Mouse (Mus musculus) heart, adult 18-20 months (tissue): Measurements from ENCODE around the gene Zfp759. TPM values are rescaled to one million over a fixed set of nuclear protein-coding genes. Genes with fewer than 3 reads are reported as not detected.
"Not testable (repeated sequence)": the region's sequence is repeated elsewhere in the genome, so short reads cannot be mapped to it uniquely, and the experiment has no call there.

Experiments
- DNase-seq, 2 experiments: peaks; one replicate each; pipeline ENCODE4 v3.0.0; 2021 to 2022; ENCODE audit warnings: mixed read lengths in 1 of 2
- long read RNA-seq, 2 experiments: library from polyadenylated mRNA; stranded (forward); transcript quantifications; one replicate each; pipeline ENCODE4 v2.0.0; 2021
- total RNA-seq, 2 experiments: library from RNA; stranded (reverse); gene quantifications; 2 replicates each; pipeline ENCODE4 v1.2.3; 2021

The Zfp759 gene
- 1 to 10 TPM; 4.5 to 4.8 TPM for total RNA-seq
- long read RNA-seq, experiment 1, result 0 reads
- long read RNA-seq, experiment 2, partial matches to known transcripts, result 0 of 2 reads
- long read RNA-seq, experiment 2, other reads (novel, unspliced or antisense), result 0 of 2 reads

- DNase-seq, result not testable (repeated sequence)
Measured at GRCm38 (mm10) chr13:67121360-67121759, at the start of gene Zfp759. Gene Zfp759, plus strand, starts transcription at chr13:67121660.

- no peak for DNase-seq
Measured at GRCm38 (mm10) chr13:67072786-67073185, 48.7 kb upstream of the Zfp759 start.

GRCm38 (mm10) chr13:67077244-67077643 is 44.2 kb upstream of the Zfp759 start:
- no peak for DNase-seq

GRCm38 (mm10) chr13:67081142-67081713 is 40.2 kb upstream of the Zfp759 start:
- DNase-seq, result peak; percentile 88 to 90

GRCm38 (mm10) chr13:67081946-67082345 is 39.5 kb upstream of the Zfp759 start:
- DNase-seq, result peak in 1 of 2 experiments; percentile 14

- no peak for DNase-seq
Measured at GRCm38 (mm10) chr13:67090154-67090553, 31.3 kb upstream of the Zfp759 start.

- DNase-seq, result no peak
Measured at GRCm38 (mm10) chr13:67097876-67098275, 23.6 kb upstream of the Zfp759 start, which contains the start of gene Zfp708. Gene Zfp708, minus strand, starts transcription at chr13:67097976.

- no peak for DNase-seq
Measured at GRCm38 (mm10) chr13:67107681-67108080, 13.8 kb upstream of the Zfp759 start.

- DNase-seq, result peak; percentile 97
Measured at GRCm38 (mm10) chr13:67108194-67108820, 13.2 kb upstream of the Zfp759 start, which contains the start of gene Gm28557. Gene Gm28557, minus strand, starts transcription at chr13:67108604.

GRCm38 (mm10) chr13:67108821-67109206 is 12.6 kb upstream of the Zfp759 start:
- DNase-seq, result no peak

- peak; percentile 23 to 42 for DNase-seq
Measured at GRCm38 (mm10) chr13:67112096-67112495, 9.4 kb upstream of the Zfp759 start.

GRCm38 (mm10) chr13:67113287-67113686 is 8.2 kb upstream of the Zfp759 start:
- no peak for DNase-seq

GRCm38 (mm10) chr13:67116163-67116562 is 5.3 kb upstream of the Zfp759 start, which contains the start of gene Rslcan18:
Gene Rslcan18, minus strand, starts transcription at chr13:67116263.
- not testable (repeated sequence) for DNase-seq

GRCm38 (mm10) chr13:67124460-67124859 is 3.0 kb downstream of the Zfp759 start:
- DNase-seq, result no peak

GRCm38 (mm10) chr13:67127507-67127906 is 6.0 kb downstream of the Zfp759 start:
- not testable (repeated sequence) for DNase-seq

GRCm38 (mm10) chr13:67128038-67128721 is 6.7 kb downstream of the Zfp759 start:
- DNase-seq, result peak; percentile 89 to 93

- DNase-seq, result not testable (repeated sequence)
Measured at GRCm38 (mm10) chr13:67166122-67166521, 44.7 kb downstream of the Zfp759 start.

- peak; percentile 89 to 91 for DNase-seq
Measured at GRCm38 (mm10) chr13:67172991-67173722, 51.7 kb downstream of the Zfp759 start, which contains the start of gene Rsl1. Gene Rsl1, plus strand, starts transcription at chr13:67173182.

GRCm38 (mm10) chr13:67173723-67174055 is 52.2 kb downstream of the Zfp759 start:
- DNase-seq, result peak in 1 of 2 experiments; percentile 17
